Mouse (Mus musculus) monocyte, adult 2 months (primary cell): ENCODE measurements around the gene Olfr212.
"Not testable (repeated sequence)": the region's sequence is repeated elsewhere in the genome, so short reads cannot be mapped to it uniquely, and the experiment has no call there.

Experiments
- DNase-seq, 2 experiments: peaks; one replicate each; pipeline ENCODE4 v3.0.0; 2022; ENCODE audit warnings: low spot score in 2 of 2, low read depth in 1 of 2

Gene Olfr212

DNA sequence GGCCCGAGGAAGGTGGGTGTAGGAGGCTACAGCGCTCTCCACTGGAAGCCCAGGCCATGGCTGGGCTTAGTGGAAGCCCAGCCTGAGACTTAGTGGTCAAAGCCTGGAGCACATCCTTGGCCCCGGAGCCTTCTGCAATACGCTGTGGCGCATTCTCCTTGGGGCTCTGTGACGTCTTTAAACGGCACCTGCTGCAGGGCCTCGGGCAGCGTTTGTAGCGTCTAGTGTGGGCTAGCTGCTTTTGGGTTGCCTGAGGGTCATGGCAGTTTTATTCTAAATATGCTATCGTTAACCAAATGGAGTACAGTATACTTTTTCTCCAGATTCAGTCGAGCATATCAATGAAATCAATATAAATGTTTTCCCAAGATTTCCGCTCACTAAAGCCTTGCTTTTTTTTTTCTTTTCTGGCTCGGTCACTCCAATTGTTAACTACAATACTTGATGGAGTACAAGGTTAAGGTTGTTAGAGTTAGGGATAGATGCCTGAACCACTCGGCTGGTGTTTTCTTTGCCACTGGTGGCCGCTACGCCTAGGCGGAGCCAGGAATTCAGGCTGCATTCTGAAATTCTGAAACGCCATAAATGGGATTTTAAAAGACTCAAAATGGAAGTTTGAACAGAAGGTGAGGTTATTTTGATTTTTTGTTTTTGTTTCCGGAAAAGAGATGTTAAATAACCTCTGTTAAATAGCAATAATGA lies at the start of gene Olfr212:
Gene Olfr212 (plus strand): TSS at position 215 of the 702 bp plus-strand sequence.
- not testable (repeated sequence) for DNase-seq

DNA sequence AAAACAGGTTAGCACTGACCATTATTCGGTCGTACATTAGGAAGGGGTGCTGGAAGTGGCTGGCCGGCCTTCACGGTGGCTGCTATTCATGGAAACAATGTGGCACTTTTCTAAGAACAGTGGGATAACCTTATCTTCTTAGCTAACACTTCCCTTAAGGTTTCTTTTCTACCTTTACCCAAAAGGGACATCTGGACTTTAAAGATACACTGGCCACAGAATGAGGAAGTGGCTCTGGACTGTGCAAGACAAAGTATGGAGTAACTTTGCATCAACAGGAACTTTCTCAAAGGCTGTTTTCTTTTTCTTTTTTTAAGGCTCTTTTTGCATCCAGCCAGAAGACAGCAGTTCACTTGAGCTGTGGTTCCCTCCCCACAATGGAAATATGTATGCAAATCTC lies 47.6 kb upstream of the Olfr212 start:
- no peak for DNase-seq

- no peak for DNase-seq
These were observed 47.1 kb upstream of the Olfr212 start for GRCm38 (mm10) chr6:116459232-116459631.

DNA sequence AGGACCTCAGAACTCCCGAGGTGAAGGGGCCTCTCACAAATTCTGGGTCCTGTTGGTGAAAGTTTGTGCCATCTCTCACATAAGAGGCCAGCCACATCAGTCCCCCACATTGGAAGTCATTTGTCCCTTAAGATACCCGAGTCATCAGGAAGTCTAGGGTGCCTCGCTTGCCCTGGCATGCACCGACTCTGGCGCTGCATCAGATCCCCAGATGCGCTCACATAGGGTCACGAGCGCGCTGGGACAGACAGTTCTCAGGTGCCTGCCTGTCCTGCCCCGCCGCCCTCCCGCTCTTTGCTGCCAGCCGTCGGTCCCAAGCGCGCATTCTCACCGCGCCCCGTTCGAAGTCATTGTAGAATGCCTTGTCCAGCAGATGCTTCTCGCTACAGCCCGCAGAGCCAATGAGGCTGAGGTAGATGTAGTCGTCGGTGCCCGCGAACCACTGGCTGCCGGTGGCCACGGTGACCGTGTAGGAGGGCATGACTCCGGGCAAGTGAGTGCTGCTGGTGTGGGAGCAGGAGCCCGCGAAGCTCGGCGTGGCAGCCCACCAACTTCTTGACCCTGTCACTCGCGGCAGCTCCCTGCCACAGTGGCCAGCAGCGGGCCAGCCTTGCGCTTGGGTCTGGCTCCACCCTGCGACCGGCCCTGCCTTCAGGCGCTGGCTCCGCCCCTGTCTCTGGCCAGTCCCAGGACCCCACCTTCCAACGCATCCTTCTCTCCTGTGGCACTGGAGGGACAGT lies 45.6 kb upstream of the Olfr212 start, which contains the start of gene Alox5:
Gene Alox5 (minus strand): TSS at position 635 of the 740 bp plus-strand sequence.
- DNase-seq = no peak

DNA sequence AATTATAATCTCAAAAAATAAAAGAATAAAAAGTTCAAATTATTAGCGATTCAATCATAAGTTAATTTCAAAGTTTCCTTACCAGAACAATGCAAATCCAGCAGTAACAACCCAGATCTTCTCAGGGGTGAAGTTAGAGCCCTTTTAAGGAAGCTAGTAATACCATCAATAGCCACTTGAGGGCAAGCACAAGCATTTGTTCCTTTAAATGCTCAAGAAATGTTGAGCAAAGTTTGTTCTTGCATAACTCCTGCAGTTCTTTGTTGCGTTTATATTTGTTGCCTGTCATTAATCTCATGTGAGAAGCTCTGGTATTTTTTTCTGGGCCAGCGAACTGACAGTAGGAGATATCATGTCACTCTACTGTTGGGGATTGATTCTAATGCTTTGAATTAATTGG lies 38.2 kb upstream of the Olfr212 start:
- DNase-seq = no peak

- no peak for DNase-seq
These were observed 21.2 kb upstream of the Olfr212 start for GRCm38 (mm10) chr6:116485081-116485480.

- peak; percentile 11 to 36 for DNase-seq
These were observed 19.5 kb upstream of the Olfr212 start for GRCm38 (mm10) chr6:116486833-116487232.

- no peak for DNase-seq
These were observed 17.5 kb upstream of the Olfr212 start, which contains the start of gene Olfr211 for GRCm38 (mm10) chr6:116488791-116489190. Olfr211 (plus strand) TSS chr6:116489091.

DNA sequence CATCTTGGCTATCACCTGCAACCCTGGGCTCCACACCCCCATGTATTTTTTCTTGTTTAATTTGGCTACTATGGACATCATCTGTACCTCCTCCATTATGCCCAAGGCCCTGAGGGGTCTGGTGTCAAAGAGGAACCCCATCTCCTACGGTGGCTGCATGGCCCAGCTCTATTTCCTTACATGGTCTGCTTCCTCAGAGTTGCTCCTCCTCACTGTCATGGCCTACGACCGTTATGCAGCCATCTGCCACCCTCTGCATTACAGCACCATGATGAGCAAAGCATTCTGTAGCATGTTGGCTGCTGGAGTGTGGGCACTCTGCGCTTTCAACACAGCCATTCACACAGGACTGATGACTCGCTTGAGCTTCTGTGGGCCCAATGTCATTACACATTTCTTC lies 12.6 kb upstream of the Olfr212 start:
- no peak for DNase-seq

- no peak for DNase-seq
These were observed 10.4 kb upstream of the Olfr212 start for GRCm38 (mm10) chr6:116495960-116496359.

GRCm38 (mm10) chr6:116514832-116515231 lies 8.5 kb downstream of the Olfr212 start:
- DNase-seq = no peak

- DNase-seq = no peak
These were observed 31.8 kb downstream of the Olfr212 start, which contains the start of gene Olfr213 for GRCm38 (mm10) chr6:116538156-116538555. Olfr213 (plus strand) TSS chr6:116538456.

DNA sequence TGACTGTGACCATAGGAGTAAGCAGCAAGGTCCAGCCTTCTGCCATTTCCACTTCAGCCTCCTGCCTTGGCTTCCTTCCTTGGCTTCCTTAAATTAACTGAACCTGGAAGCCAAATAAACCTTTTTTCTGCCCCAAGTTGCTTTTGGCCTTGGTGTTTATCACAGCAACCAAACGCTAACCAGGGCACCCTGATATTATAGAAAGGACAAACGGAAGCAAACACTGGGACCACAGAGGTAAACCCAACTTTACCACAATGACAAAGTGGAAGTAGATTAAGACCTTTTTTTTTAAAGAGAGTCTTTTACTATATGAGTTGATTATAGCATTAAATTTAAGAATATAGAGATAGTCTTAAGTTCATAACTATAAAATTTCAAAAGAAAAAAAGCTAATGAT lies 36.2 kb downstream of the Olfr212 start:
- DNase-seq = no peak

- not testable (repeated sequence) for DNase-seq
These were observed 44.5 kb downstream of the Olfr212 start, which contains the start of gene Gm5580 for GRCm38 (mm10) chr6:116550841-116551240. Gm5580 (plus strand) TSS chr6:116551141.

DNA sequence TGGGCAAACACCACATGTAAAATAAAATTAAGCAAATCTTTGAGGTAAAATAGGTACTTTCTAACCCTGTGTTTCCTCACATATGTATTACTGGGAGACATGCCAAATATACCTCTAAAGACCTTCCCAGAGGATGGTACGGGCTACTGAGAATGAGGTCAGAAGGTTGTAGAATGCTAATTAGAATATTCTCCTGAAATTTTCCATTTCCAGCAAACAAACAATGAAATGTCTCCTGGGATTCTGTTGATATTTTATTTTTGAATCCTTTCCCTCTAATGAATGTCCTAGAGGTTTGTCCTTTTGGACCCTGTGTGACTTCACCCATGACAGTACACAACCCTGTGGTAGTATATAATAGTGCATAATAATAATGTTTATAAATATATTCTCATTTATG lies 47.6 kb downstream of the Olfr212 start, which contains the start of gene Olfr214:
Gene Olfr214 (plus strand): TSS at position 301 of the 400 bp plus-strand sequence.
- no peak for DNase-seq

DNA sequence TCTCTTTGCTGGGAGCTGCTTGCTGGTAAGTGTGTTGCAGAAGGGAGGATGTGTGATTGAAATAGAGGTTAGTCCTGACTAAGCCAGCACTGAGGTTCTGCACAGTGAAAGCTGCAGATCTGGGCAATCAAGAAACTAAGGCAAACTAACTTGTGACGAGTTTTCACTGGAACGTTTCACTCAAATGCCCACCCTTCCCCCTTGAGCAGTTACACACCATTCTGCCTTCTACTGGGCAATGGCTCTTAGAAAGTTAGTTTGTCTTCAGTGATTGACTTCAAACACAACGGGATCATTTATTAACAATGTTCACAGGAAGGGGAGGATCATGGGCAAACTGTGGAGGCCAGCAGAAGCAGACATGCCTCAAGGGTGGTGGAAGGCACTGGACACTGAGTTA lies 48.6 kb downstream of the Olfr212 start:
- no peak for DNase-seq
